Mouse (Mus musculus) macrophage (primary cell): ENCODE measurements around the gene Pla2g4e. TPM values are rescaled to one million over a fixed set of nuclear protein-coding genes. Genes with fewer than 3 reads are reported as not detected.

Experiments
- H3K27ac ChIP-seq: fragments of 350-480 bp; formaldehyde crosslinking; 2 replicates; pipeline ENCODE4 v1.9.0; 2021
- H3K36me3 ChIP-seq: fragments of 350-480 bp; formaldehyde crosslinking; 2 replicates; pipeline ENCODE4 v1.9.0; 2021; ENCODE audit errors: inconsistent target
- H3K4me3 ChIP-seq: fragments of 350-480 bp; formaldehyde crosslinking; 2 replicates; pipeline ENCODE4 v1.9.0; 2021; ENCODE audit errors: inconsistent target
- H3K79me2 ChIP-seq: fragments of 350-480 bp; formaldehyde crosslinking; 2 replicates; pipeline ENCODE4 v1.9.0; 2021; ENCODE audit errors: inconsistent target
- WGBS: methylation state at CpG from one replicate; pipeline ENCODE4 v1.1.7; 2026; ENCODE audit warnings: inconsistent platforms; ENCODE audit not compliant: missing documents; 5-methylcytosine and 5-hydroxymethylcytosine counted together
- polyA plus RNA-seq: library from polyadenylated mRNA; stranded (reverse); fragments of 250-400 nt; gene quantifications from 3 replicates; pipeline ENCODE4 v1.2.4, GENCODE M21; 2018; ENCODE audit warnings: inconsistent platforms

Gene Pla2g4e
- polyA plus RNA-seq, 1 experiment from 2014 or later = not detected

DNA sequence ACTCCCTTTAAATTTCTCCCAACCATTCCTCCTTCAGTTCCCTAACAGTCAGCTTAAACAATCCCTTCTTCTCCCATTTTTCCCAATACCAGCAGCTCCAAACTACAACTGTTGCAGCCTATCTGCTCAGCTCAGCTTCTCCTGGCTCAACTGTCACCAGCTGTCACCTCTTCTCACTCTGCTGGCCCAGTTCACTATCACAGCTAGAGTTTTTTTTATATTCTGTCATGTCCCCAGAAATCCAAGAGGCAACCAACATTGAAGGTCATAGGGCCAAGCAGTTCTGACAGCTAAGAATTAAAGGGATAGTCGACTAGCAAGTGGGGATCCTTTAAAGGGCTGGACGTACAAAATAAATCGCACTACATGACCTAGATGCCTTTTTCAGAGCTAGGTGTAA is 41.4 kb downstream of the Pla2g4e start:
- 93% methylated on average over 3 of the region's 3 CpGs for WGBS
- Histone ChIP-seq H3K27ac (no peak overlapping the region), H3K79me2 (no peaks in the 10 kb centered on the region), H3K4me3 (no peak overlapping the region), H3K36me3 (no peaks in the 10 kb centered on the region)

DNA sequence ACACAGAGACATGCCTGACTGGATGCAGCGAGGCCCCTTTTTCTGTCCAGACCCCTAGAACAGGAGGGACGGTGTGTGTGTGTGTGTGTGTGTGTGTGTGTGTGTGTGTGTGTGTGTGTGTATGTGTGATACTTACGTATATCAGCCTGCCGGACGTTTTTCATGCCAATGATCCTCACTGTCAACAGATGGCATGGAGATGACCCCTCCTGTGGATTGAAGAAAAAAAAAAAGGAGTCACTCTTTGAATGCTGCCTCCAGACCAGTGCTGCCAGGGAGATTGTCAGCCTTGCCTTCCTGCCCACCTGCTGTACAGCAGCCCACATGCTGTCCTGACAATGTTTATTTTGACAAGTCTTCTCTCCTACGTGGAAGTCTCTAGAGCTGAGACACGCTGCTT is 45.1 kb downstream of the Pla2g4e start:
- Histone ChIP-seq H3K4me3 (no peak overlapping the region), H3K36me3 (no peaks in the 10 kb centered on the region), H3K27ac (no peak overlapping the region), H3K79me2 (no peaks in the 10 kb centered on the region)
- WGBS = 67% methylated on average over 2 of the region's 7 CpGs

- Histone ChIP-seq H3K36me3 (no peaks in the 10 kb centered on the region), H3K4me3 (no peak overlapping the region), H3K79me2 (no peaks in the 10 kb centered on the region), H3K27ac (no peak overlapping the region)
- 89% methylated on average over 4 of the region's 4 CpGs for WGBS
Measured at GRCm38 (mm10) chr2:120188174-120188573, 57.0 kb downstream of the Pla2g4e start.

GRCm38 (mm10) chr2:120187583-120187982 is 57.6 kb downstream of the Pla2g4e start:
- Histone ChIP-seq H3K79me2 (no peaks in the 10 kb centered on the region), H3K36me3 (no peaks in the 10 kb centered on the region), H3K4me3 (no peak overlapping the region), H3K27ac (no peak overlapping the region)
- WGBS = 100% methylated on average over 1 of the region's 1 CpGs

DNA sequence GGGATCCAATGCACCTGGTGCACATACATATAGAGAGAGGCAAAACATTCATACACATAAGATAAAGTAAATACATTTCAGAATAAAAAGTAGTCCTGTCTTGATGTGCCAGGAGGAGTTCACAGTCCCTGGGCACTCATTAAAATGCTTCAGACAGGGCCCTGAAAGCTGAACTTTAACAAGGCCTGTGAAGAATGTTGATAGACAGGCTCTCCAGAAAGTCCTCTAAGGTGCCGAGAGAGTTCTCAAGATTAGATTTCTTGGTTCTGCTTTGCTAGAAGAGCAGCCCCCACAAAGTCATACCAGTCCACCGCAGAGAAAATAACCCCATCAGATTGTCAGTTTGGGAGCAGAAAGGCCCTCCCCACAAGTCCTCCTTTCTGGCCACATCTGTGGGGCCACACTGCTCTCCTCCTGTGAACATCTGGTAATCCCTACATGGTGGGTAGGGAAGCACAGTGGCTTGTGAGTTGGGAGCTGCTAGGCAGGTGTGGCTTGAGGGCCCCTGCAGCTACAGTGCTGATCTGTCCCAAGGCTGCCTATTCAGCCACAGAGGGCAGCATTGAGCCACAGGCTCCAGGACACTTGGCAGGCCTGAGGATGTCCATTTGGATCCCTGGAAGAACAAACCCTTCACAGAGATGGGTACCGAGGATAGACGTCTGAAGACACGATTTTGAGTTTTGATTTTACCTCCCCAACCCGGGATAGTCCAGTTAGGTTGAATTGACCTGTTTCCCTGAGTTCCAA is 59.4 kb downstream of the Pla2g4e start:
- WGBS = 92% methylated on average over 6 of the region's 6 CpGs

DNA sequence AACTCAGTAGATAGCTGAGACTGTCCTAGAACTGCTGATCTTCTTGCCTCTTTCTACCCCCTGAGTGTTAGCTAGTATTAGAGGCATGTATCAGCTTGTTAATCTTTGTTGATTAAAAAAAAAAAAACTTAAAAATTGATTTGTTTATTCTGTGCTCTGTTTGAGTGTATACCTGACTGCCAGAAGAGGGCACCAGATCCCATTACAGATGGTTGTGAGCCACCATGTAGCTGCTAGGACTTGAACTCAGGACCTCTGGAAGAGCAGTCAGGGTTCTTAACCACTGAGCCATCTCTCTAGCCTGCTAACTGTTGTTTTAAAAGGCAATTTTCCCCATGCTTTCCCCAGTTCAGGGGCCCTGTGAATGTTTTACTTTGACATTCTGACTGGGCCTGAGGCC is 66.2 kb downstream of the Pla2g4e start:
- no peak overlapping the region for H3K4me3 ChIP-seq
- H3K36me3 ChIP-seq = no peaks in the 10 kb centered on the region
- H3K27ac ChIP-seq = no peak overlapping the region
- H3K79me2 ChIP-seq = no peaks in the 10 kb centered on the region

More for the DNA sequence above, 59.4 kb downstream of the Pla2g4e start:
- Histone ChIP-seq H3K36me3 (no peaks in the 10 kb centered on the region), H3K27ac (no peak overlapping the region), H3K4me3 (no peak overlapping the region), H3K79me2 (no peaks in the 10 kb centered on the region)

- Histone ChIP-seq H3K4me3 (no peak overlapping the region), H3K36me3 (no peaks in the 10 kb centered on the region), H3K79me2 (no peaks in the 10 kb centered on the region), H3K27ac (no peak overlapping the region)
- WGBS = 23% methylated on average over 10 of the region's 10 CpGs
Measured at GRCm38 (mm10) chr2:120173718-120174117, 71.4 kb downstream of the Pla2g4e start.

DNA sequence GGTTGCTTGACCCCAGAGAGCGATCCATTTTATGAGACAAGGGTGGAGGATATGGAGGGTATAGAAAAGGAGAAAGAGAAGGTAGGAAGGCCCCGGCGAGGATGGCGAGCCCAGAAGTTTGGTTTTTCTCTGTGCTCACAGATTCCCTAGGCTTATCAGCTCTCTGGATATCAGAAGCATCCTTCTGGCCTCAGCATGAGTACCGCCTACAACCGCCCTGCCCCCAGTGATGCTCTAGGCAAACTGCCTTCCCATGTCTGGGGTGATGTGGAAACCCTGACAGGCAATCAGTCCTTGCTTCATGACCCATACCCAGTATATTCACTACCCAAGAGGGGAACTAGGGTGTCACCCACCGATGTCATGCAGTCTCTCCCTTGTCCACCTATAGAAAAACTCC is 73.8 kb downstream of the Pla2g4e start:
- Histone ChIP-seq H3K79me2 (no peaks in the 10 kb centered on the region), H3K4me3 (no peak overlapping the region), H3K27ac (no peak overlapping the region), H3K36me3 (no peaks in the 10 kb centered on the region)
- 94% methylated on average over 7 of the region's 7 CpGs for WGBS

DNA sequence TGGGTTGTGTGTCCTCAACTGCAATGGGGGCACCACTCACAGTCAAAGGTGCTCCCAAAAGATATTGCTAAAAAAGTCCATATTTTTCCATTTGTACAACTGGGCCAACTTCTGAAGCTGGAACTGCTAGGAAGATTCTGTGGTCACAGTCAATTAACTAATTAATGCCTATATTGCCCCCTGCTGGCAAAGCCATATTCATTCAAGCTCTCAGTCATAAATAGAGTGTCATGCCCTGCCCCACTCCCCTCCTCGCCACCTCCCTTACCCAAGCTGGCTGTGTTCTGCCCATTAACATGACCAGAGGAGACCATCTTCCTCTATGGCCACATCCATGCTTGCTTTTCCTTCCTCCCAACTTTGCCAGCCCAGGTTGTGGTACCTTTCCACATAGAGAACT is 74.4 kb downstream of the Pla2g4e start:
- H3K4me3 ChIP-seq = no peak overlapping the region
- no peaks in the 10 kb centered on the region for H3K79me2 ChIP-seq
- H3K36me3 ChIP-seq = no peaks in the 10 kb centered on the region
- H3K27ac ChIP-seq = no peak overlapping the region
- WGBS = 15% methylated on average over 1 of the region's 1 CpGs

DNA sequence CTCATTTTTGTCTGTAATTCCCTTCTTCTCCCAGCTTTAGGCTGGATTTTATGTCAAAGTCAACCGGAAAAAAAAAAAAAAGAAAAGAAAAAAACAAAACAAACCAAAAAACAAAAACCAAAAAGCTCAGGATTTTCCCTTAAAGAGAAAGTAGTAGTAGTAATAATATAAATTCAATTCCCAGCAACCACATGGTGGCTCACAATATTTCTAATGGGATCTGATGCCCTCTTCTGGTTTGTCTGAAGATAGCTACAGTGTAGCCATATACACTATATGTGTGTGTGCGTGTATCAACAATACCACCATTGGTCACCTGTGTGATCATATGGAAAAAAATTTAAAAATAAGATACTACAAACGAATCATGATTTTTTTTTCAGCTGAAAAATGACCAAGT is 75.8 kb downstream of the Pla2g4e start:
- Histone ChIP-seq H3K79me2 (no peaks in the 10 kb centered on the region), H3K27ac (no peak overlapping the region), H3K36me3 (no peaks in the 10 kb centered on the region), H3K4me3 (no peak overlapping the region)
- WGBS = 88% methylated on average over 3 of the region's 3 CpGs

DNA sequence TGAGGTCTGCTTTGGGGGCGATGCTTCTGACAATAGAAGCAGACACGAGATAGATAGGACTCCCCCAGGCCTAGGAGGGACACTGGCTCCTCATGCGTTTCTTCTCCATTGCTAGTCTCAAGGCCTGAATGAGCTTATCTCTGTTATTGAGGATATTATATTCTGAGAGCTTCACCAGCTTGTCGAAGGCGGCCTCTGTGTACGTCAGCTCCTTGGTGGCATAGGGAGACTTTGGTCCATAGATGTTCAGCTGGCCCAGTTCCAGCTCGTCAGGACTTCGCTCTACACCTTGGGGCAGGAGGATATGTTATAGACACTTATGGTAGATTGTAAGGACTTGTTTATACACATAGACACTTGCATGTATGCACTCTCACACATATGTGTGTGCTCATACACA is 77.4 kb downstream of the Pla2g4e start:
- Histone ChIP-seq H3K79me2 (no peaks in the 10 kb centered on the region), H3K4me3 (no peak overlapping the region), H3K36me3 (no peaks in the 10 kb centered on the region), H3K27ac (no peak overlapping the region)
- 96% methylated on average over 8 of the region's 8 CpGs for WGBS

GRCm38 (mm10) chr2:120165474-120165873 is 79.7 kb downstream of the Pla2g4e start:
- H3K4me3 ChIP-seq = no peak overlapping the region
- H3K79me2 ChIP-seq = no peaks in the 10 kb centered on the region
- peak overlapping the region; percentile 13; the same call in 1 of the 2 replicates for H3K27ac ChIP-seq
- 83% methylated on average over 10 of the region's 10 CpGs for WGBS
- no peaks in the 10 kb centered on the region for H3K36me3 ChIP-seq

DNA sequence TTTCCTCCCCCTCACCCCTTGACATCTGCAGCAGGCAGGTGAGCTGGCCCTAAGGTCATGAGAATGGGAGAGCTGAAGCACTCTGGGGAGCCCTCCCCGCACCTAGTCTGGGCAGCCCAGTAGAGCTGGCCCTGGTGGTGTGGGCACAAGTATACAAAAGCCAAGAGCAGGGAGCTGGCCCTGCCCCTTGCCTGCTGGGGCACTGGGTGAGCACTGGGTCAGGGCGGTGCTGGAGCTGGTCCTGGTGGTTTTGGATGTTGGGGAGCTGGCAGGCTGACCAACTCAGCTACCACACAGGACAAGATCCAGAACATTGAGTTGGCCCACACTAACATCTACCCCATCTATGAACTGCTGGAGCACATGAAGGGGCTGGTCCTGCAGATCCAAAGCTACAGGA is 85.7 kb downstream of the Pla2g4e start:
- Histone ChIP-seq H3K36me3 (no peaks in the 10 kb centered on the region), H3K27ac (peak overlapping the region; percentile 99), H3K4me3 (no peak overlapping the region), H3K79me2 (peaks cover 10% of the 10 kb centered on the region; the same call in 1 of the 2 replicates)
- 74% methylated on average over 2 of the region's 2 CpGs for WGBS

DNA sequence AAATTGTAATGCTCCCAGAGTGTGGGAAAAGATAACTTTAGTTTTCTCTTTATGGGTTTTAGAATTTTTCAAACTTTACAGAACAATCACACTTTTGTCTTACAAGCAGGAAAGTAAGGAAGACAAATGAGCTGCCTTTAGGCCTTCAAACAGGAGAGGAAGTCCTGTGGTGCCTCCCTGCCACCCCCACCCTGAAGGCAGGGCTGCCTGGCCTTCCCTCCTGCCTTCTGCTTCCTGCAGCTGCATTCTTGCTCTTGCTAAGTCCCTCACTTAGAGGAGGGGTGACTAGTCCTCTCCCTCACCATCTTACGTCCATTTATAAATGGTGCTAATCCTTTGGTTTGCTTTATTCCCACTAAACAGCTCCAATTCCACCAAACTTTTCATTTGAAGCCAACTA is 86.3 kb downstream of the Pla2g4e start:
- 0% methylated on average over 1 of the region's 1 CpGs for WGBS
- Histone ChIP-seq H3K4me3 (no peak overlapping the region), H3K79me2 (peaks cover 14% of the 10 kb centered on the region), H3K27ac (peak overlapping the region; percentile 99), H3K36me3 (no peaks in the 10 kb centered on the region)

DNA sequence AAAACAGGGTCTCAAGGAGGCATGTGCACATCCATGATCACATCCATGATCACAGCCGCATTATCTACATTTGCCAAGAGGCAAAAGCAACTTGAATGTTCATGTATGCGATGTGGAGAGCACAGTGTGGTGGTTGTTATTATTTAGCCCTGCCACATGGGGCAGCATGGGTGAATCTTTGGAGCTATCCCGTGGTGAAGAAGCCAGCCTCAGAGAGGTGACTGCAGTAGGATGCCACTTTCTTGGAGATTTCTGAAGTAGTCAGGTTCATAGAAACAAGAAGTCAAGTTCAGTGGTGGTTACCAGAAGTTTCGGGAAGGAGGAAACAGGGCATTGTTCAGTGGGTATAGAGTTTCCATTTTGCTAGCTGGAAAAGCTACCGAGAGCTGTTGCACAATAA is 87.1 kb downstream of the Pla2g4e start:
- no peak overlapping the region for H3K4me3 ChIP-seq
- no peaks in the 10 kb centered on the region for H3K36me3 ChIP-seq
- peaks cover 22% of the 10 kb centered on the region for H3K79me2 ChIP-seq
- WGBS = 26% methylated on average over 5 of the region's 5 CpGs
- peak overlapping the region; percentile 99 for H3K27ac ChIP-seq

GRCm38 (mm10) chr2:120157606-120158005 is 87.5 kb downstream of the Pla2g4e start:
- no peak overlapping the region for H3K4me3 ChIP-seq
- H3K79me2 ChIP-seq = peaks cover 26% of the 10 kb centered on the region
- WGBS = 88% methylated on average over 2 of the region's 2 CpGs
- peak overlapping the region; percentile 99 for H3K27ac ChIP-seq
- no peaks in the 10 kb centered on the region for H3K36me3 ChIP-seq
